Mouse (Mus musculus) bone marrow, adult 2 months (tissue): ENCODE data around the gene C530008M17Rik. TPM values are rescaled to one million over a fixed set of nuclear protein-coding genes. Genes with fewer than 3 reads are reported as not detected.

Experiments used
- H3K27ac ChIP-seq: fragments of 200-500 bp; 2 replicates; pipeline ENCODE4 v1.5.1; 2012; ENCODE audit warnings: low read depth, mild to moderate bottlenecking, control low read depth, inconsistent platforms, low read length; ENCODE audit not compliant: control insufficient read depth, poor library complexity, insufficient read depth
- H3K4me1 ChIP-seq: fragments of 200-500 bp; 2 replicates; pipeline ENCODE4 v1.6.1; 2011; ENCODE audit warnings: low read length; ENCODE audit not compliant: control insufficient read depth, insufficient read depth
- H3K4me3 ChIP-seq: fragments of 200-500 bp; replicated peaks from 2 replicates; pipeline ENCODE3; 2011; ENCODE audit warnings: mild to moderate bottlenecking, low read depth, low read length, control low read depth; ENCODE audit not compliant: control insufficient read depth
- CTCF ChIP-seq: fragments of 200-500 bp; IDR thresholded peaks from 2 replicates; pipeline ENCODE4 v1.5.1; 2011; ENCODE audit warnings: low read length, control low read depth; ENCODE audit not compliant: control insufficient read depth, insufficient read depth
- POLR2A ChIP-seq: fragments of 200-500 bp; IDR thresholded peaks from 2 replicates; pipeline ENCODE4 v1.6.1; 2011; ENCODE audit warnings: low read depth, mild to moderate bottlenecking, control low read depth, low read length, borderline replicate concordance; ENCODE audit not compliant: control insufficient read depth
- WGBS: fragments of 180-500 bp; shearing (Covaris S2); methylation state at CpG from one replicate; pipeline ENCODE4 v1.1.7; 2018; 5-methylcytosine and 5-hydroxymethylcytosine counted together
- polyA plus RNA-seq: library from polyadenylated mRNA; stranded (reverse); fragments of >200 nt; gene quantifications from 2 replicates; pipeline ENCODE4 v1.2.4, GENCODE M21; 2011; ENCODE audit warnings: low replicate concordance; ENCODE audit not compliant: missing spikeins, insufficient read depth, insufficient read length

The C530008M17Rik gene
- polyA plus RNA-seq = 14.9 and 31.0 TPM in 2 replicates

- no peak for TF ChIP-seq CTCF
- TF ChIP-seq POLR2A = no peak
- Histone ChIP-seq H3K4me3 (peak within 1 kb of the TSS; percentile 78), H3K27ac (peak within 1 kb of the TSS; percentile 74; the same call in 1 of the 2 replicates), H3K4me1 (peaks cover 1% of the 10 kb centered on the region; the same call in 1 of the 2 replicates)
- whole genome bisulfite sequencing = 88% methylated on average over 2 of the region's 2 CpGs
Observed at GRCm38 (mm10) chr5:76656212-76656611, at the start of gene C530008M17Rik. Gene C530008M17Rik, plus strand, starts transcription at chr5:76656512.

- TF ChIP-seq POLR2A = no peak
- no peak for TF ChIP-seq CTCF
- WGBS = 92% methylated on average over 8 of the region's 8 CpGs
- Histone ChIP-seq H3K27ac (no peak overlapping the region), H3K4me3 (no peak overlapping the region), H3K4me1 (no peaks in the 10 kb centered on the region)
Observed at GRCm38 (mm10) chr5:76609702-76610370, 46.5 kb upstream of the C530008M17Rik start.

- 81% methylated on average over 6 of the region's 6 CpGs for WGBS
- TF ChIP-seq CTCF = no peak
- no peak for TF ChIP-seq POLR2A
Observed at GRCm38 (mm10) chr5:76612867-76613499, 43.3 kb upstream of the C530008M17Rik start.

GRCm38 (mm10) chr5:76615276-76615675, 41.0 kb upstream of the C530008M17Rik start:
- H3K27ac ChIP-seq = no peak overlapping the region
- H3K4me3 ChIP-seq = no peak overlapping the region
- no peaks in the 10 kb centered on the region for H3K4me1 ChIP-seq
- TF ChIP-seq POLR2A = no peak
- 94% methylated on average over 8 of the region's 8 CpGs for WGBS

More at GRCm38 (mm10) chr5:76612867-76613499, 43.3 kb upstream of the C530008M17Rik start:
- Histone ChIP-seq H3K27ac (no peak overlapping the region), H3K4me3 (no peak overlapping the region), H3K4me1 (no peaks in the 10 kb centered on the region)

- TF ChIP-seq POLR2A (no peak), CTCF (no peak)
- 95% methylated on average over 2 of the region's 2 CpGs for WGBS
Observed at GRCm38 (mm10) chr5:76616196-76616747, 40.0 kb upstream of the C530008M17Rik start.

GRCm38 (mm10) chr5:76618750-76619149, 37.6 kb upstream of the C530008M17Rik start:
- no peak overlapping the region for H3K4me3 ChIP-seq
- H3K4me1 ChIP-seq = no peaks in the 10 kb centered on the region
- no peak overlapping the region for H3K27ac ChIP-seq
- TF ChIP-seq POLR2A (no peak), CTCF (no peak)
- 90% methylated on average over 7 of the region's 7 CpGs for WGBS

More at GRCm38 (mm10) chr5:76616196-76616747, 40.0 kb upstream of the C530008M17Rik start:
- no peak overlapping the region for H3K27ac ChIP-seq
- no peaks in the 10 kb centered on the region for H3K4me1 ChIP-seq
- no peak overlapping the region for H3K4me3 ChIP-seq

- WGBS = 96% methylated on average over 9 of the region's 9 CpGs
- no peaks in the 10 kb centered on the region; the same call in 1 of the 2 replicates for H3K4me1 ChIP-seq
Observed at GRCm38 (mm10) chr5:76623759-76624158, 32.6 kb upstream of the C530008M17Rik start.

GRCm38 (mm10) chr5:76627770-76628169, 28.5 kb upstream of the C530008M17Rik start:
- no peaks in the 10 kb centered on the region; the same call in 1 of the 2 replicates for H3K4me1 ChIP-seq
- TF ChIP-seq CTCF (no peak), POLR2A (no peak)
- no peak overlapping the region for H3K4me3 ChIP-seq

More at GRCm38 (mm10) chr5:76623759-76624158, 32.6 kb upstream of the C530008M17Rik start:
- TF ChIP-seq POLR2A (no peak), CTCF (no peak)
- Histone ChIP-seq H3K27ac (no peak overlapping the region), H3K4me3 (no peak overlapping the region)

More at GRCm38 (mm10) chr5:76627770-76628169, 28.5 kb upstream of the C530008M17Rik start:
- WGBS = 59% methylated on average over 1 of the region's 1 CpGs
- no peak overlapping the region for H3K27ac ChIP-seq
